Mouse (Mus musculus) G1E (cell line): ENCODE data around the gene Zc3h4. TPM values are rescaled to one million over a fixed set of nuclear protein-coding genes. Genes with fewer than 3 reads are reported as not detected.

Experiments
- ATAC-seq: 2 replicates; pipeline ENCODE4 v1.8.0; 2016; ENCODE audit warnings: mild to moderate bottlenecking; ENCODE audit not compliant: insufficient number of reproducible peaks, poor library complexity, low FRiP score, severe bottlenecking; ENCODE audit errors: extremely low read depth
- DNase-seq: peaks from one replicate; pipeline ENCODE4 v3.0.0; 2012; ENCODE audit warnings: low spot score
- H3K27me3 ChIP-seq: 2 replicates; pipeline ENCODE4 v1.6.1; 2012; ENCODE audit warnings: mild to moderate bottlenecking, low read length, inconsistent platforms; ENCODE audit not compliant: insufficient read depth
- H3K36me3 ChIP-seq: replicated peaks from 2 replicates; pipeline ENCODE3; 2012; ENCODE audit warnings: mild to moderate bottlenecking, inconsistent platforms
- H3K4me1 ChIP-seq: 2 replicates; pipeline ENCODE4 v1.6.1; 2012; ENCODE audit warnings: low read depth, low read length, inconsistent platforms, mixed read lengths; ENCODE audit not compliant: insufficient read depth
- H3K4me3 ChIP-seq: 2 replicates; pipeline ENCODE4 v1.5.1; 2012; ENCODE audit warnings: low read depth, mild to moderate bottlenecking, inconsistent platforms, low read length, moderate library complexity, mixed read lengths
- H3K9me3 ChIP-seq: replicated peaks from 2 replicates; pipeline ENCODE4 v1.6.1; 2012; ENCODE audit warnings: inconsistent platforms
- CTCF ChIP-seq: IDR thresholded peaks from 2 replicates; pipeline ENCODE4 v1.5.1; 2012; ENCODE audit warnings: low read depth, low read length, inconsistent platforms, mixed read lengths
- GATA1 ChIP-seq: IDR thresholded peaks from 2 replicates; pipeline ENCODE4 v1.6.1; 2012; ENCODE audit warnings: borderline replicate concordance, low read length, inconsistent platforms, mixed read lengths
- GATA2 ChIP-seq: IDR thresholded peaks from 2 replicates; pipeline ENCODE4 v1.6.1; 2012; ENCODE audit warnings: low read depth, low read length, inconsistent platforms, borderline replicate concordance
- POLR2AphosphoS5 ChIP-seq: IDR thresholded peaks from 2 replicates; pipeline ENCODE4 v1.6.1; 2012; ENCODE audit warnings: low read depth, low read length, inconsistent platforms; ENCODE audit not compliant: insufficient replicate concordance
- TAL1 ChIP-seq: conservative IDR thresholded peaks from 2 replicates; pipeline ENCODE4 v1.6.1; 2012; ENCODE audit warnings: low read depth, low read length, inconsistent platforms, mixed read lengths
- polyA plus RNA-seq: library from polyadenylated mRNA; stranded (reverse); fragments of >175 nt; gene quantifications from 2 replicates; pipeline ENCODE4 v1.2.3, GENCODE M21; 2012
- total RNA-seq, 2 experiments: library from RNA; stranded (forward) in 1 of 2; stranded (reverse) in 1 of 2; fragments of 200-1000 nt in 1 of 2; fragments of >200 nt in 1 of 2; fragmentation: Nextera tagmentation in 1 of 2; gene quantifications; 2 replicates each; pipeline ENCODE4 v1.2.3; 2014 to 2017

Zc3h4 gene
- total and polyA plus RNA-seq, 3 experiments, result 23.7 to 179 (median 62.2) TPM

GRCm38 (mm10) chr7:16406978-16407377, 6.3 kb downstream of the Zc3h4 start:
- DNase-seq (no peak), ATAC-seq (no peak)
- no peaks in the 10 kb centered on the region for H3K27me3 ChIP-seq
- no peaks in the 10 kb centered on the region for H3K9me3 ChIP-seq
- H3K4me3 ChIP-seq, result no peak overlapping the region
- H3K36me3 ChIP-seq, result peaks cover 80% of the 10 kb centered on the region
- peaks cover 74% of the 10 kb centered on the region for H3K4me1 ChIP-seq
- TF ChIP-seq CTCF, result no peak
- TF ChIP-seq POLR2AphosphoS5, result no peak
- TF ChIP-seq TAL1, result no peak
- TF ChIP-seq GATA1, result no peak
- no peak for TF ChIP-seq GATA2

- H3K27me3 ChIP-seq, result no peaks in the 10 kb centered on the region
- TF ChIP-seq CTCF, result no peak
- no peak for TF ChIP-seq GATA1
- TF ChIP-seq POLR2AphosphoS5, result no peak
- no peak for TF ChIP-seq TAL1
- no peak for TF ChIP-seq GATA2
- ATAC-seq (no peak), DNase-seq (no peak)
- peaks cover 93% of the 10 kb centered on the region for H3K36me3 ChIP-seq
- H3K9me3 ChIP-seq, result no peaks in the 10 kb centered on the region
- peaks cover 76% of the 10 kb centered on the region for H3K4me1 ChIP-seq
- H3K4me3 ChIP-seq, result no peak overlapping the region
Observed at GRCm38 (mm10) chr7:16411100-16411499, 10.4 kb downstream of the Zc3h4 start.

- Histone ChIP-seq H3K36me3 (peaks cover 95% of the 10 kb centered on the region), H3K4me3 (no peak overlapping the region)
- no peak for TF ChIP-seq GATA2
- TF ChIP-seq POLR2AphosphoS5, result no peak
- no peak for TF ChIP-seq CTCF
- no peak for TF ChIP-seq TAL1
- no peak for TF ChIP-seq GATA1
Observed at GRCm38 (mm10) chr7:16412220-16412896, 11.6 kb downstream of the Zc3h4 start.

GRCm38 (mm10) chr7:16412930-16413329, 12.2 kb downstream of the Zc3h4 start:
- no peaks in the 10 kb centered on the region for H3K9me3 ChIP-seq
- H3K4me3 ChIP-seq, result no peak overlapping the region
- ATAC-seq (no peak), DNase-seq (no peak)
- TF ChIP-seq CTCF, result no peak
- TF ChIP-seq GATA1, result no peak
- no peak for TF ChIP-seq TAL1
- no peak for TF ChIP-seq POLR2AphosphoS5
- TF ChIP-seq GATA2, result no peak
- peaks cover 96% of the 10 kb centered on the region for H3K36me3 ChIP-seq
- H3K27me3 ChIP-seq, result no peaks in the 10 kb centered on the region
- peaks cover 69% of the 10 kb centered on the region for H3K4me1 ChIP-seq

More at GRCm38 (mm10) chr7:16412220-16412896, 11.6 kb downstream of the Zc3h4 start:
- Histone ChIP-seq H3K4me1 (peaks cover 74% of the 10 kb centered on the region), H3K27me3 (no peaks in the 10 kb centered on the region), H3K9me3 (no peaks in the 10 kb centered on the region)
- DNase-seq, result no peak
- no peak for ATAC-seq

- Histone ChIP-seq H3K36me3 (peaks cover 99% of the 10 kb centered on the region), H3K9me3 (no peaks in the 10 kb centered on the region), H3K4me1 (peaks cover 63% of the 10 kb centered on the region), H3K4me3 (no peak overlapping the region), H3K27me3 (no peaks in the 10 kb centered on the region)
- ATAC-seq (no peak), DNase-seq (no peak)
- TF ChIP-seq GATA2 (no peak), TAL1 (no peak), POLR2AphosphoS5 (no peak), GATA1 (no peak), CTCF (no peak)
Observed at GRCm38 (mm10) chr7:16415426-16415825, 14.7 kb downstream of the Zc3h4 start.

GRCm38 (mm10) chr7:16417141-16417771, 16.5 kb downstream of the Zc3h4 start:
- no peaks in the 10 kb centered on the region for H3K9me3 ChIP-seq
- DNase-seq (no peak), ATAC-seq (no peak)
- H3K27me3 ChIP-seq, result no peaks in the 10 kb centered on the region
- H3K4me1 ChIP-seq, result peaks cover 46% of the 10 kb centered on the region
- H3K4me3 ChIP-seq, result no peak overlapping the region
- peaks cover 99% of the 10 kb centered on the region for H3K36me3 ChIP-seq
- TF ChIP-seq CTCF (no peak), TAL1 (no peak), GATA2 (no peak), GATA1 (no peak), POLR2AphosphoS5 (no peak)
